Mouse (Mus musculus) heart, postnatal 4 days (tissue): Measurements from ENCODE around the gene Lgals3. TPM values are rescaled to one million over a fixed set of nuclear protein-coding genes. Genes with fewer than 3 reads are reported as not detected.
A peak's percentile ranks its signal among the peaks of the same experiment; 100 is the strongest.
"Not testable (repeated sequence)": the region's sequence is repeated elsewhere in the genome, so short reads cannot be mapped to it uniquely, and the experiment has no call there.

Experiments used
- DNase-seq: peaks from one replicate; pipeline ENCODE4 v3.0.0; 2021
- total RNA-seq, 2 experiments: library from RNA; stranded (reverse); gene quantifications; 2 replicates each; pipeline ENCODE4 v1.2.3; 2021

The Lgals3 gene
- 1 to 10 TPM; 2.6 to 3.5 TPM for total RNA-seq

- peak; percentile 25 for DNase-seq
Observed at GRCm38 (mm10) chr14:47367461-47367860, at the start of gene Lgals3. Gene Lgals3 (plus strand): TSS chr14:47367751.

- DNase-seq: no peak
Observed at GRCm38 (mm10) chr14:47319362-47319761, 48.2 kb upstream of the Lgals3 start.

GRCm38 (mm10) chr14:47321581-47321980 is 46.0 kb upstream of the Lgals3 start:
- DNase-seq: not testable (repeated sequence)

- DNase-seq: no peak
Observed at GRCm38 (mm10) chr14:47325965-47326761, 41.4 kb upstream of the Lgals3 start.

- no peak for DNase-seq
Observed at GRCm38 (mm10) chr14:47327347-47327746, 40.2 kb upstream of the Lgals3 start.

- DNase-seq: no peak
Observed at GRCm38 (mm10) chr14:47331920-47332319, 35.6 kb upstream of the Lgals3 start.

- DNase-seq: peak; percentile 78
Observed at GRCm38 (mm10) chr14:47334819-47335218, 32.7 kb upstream of the Lgals3 start.

GRCm38 (mm10) chr14:47335300-47335699 is 32.3 kb upstream of the Lgals3 start:
- DNase-seq: no peak

GRCm38 (mm10) chr14:47340231-47340925 is 27.2 kb upstream of the Lgals3 start:
- no peak for DNase-seq

- DNase-seq: no peak
Observed at GRCm38 (mm10) chr14:47341811-47342291, 25.7 kb upstream of the Lgals3 start.

- DNase-seq: no peak
Observed at GRCm38 (mm10) chr14:47346715-47347114, 20.8 kb upstream of the Lgals3 start.

GRCm38 (mm10) chr14:47350974-47351373 is 16.6 kb upstream of the Lgals3 start:
- DNase-seq: no peak

- no peak for DNase-seq
Observed at GRCm38 (mm10) chr14:47352272-47352671, 15.3 kb upstream of the Lgals3 start.

- DNase-seq: no peak
Observed at GRCm38 (mm10) chr14:47353240-47353639, 14.3 kb upstream of the Lgals3 start.

- DNase-seq: peak; percentile 24
Observed at GRCm38 (mm10) chr14:47354111-47354577, 13.4 kb upstream of the Lgals3 start.

- no peak for DNase-seq
Observed at GRCm38 (mm10) chr14:47354948-47355347, 12.6 kb upstream of the Lgals3 start.

- no peak for DNase-seq
Observed at GRCm38 (mm10) chr14:47356622-47357021, 10.9 kb upstream of the Lgals3 start.

GRCm38 (mm10) chr14:47359610-47360009 is 7.9 kb upstream of the Lgals3 start:
- no peak for DNase-seq

- DNase-seq: no peak
Observed at GRCm38 (mm10) chr14:47361418-47361817, 6.1 kb upstream of the Lgals3 start.

GRCm38 (mm10) chr14:47361899-47362298 is 5.7 kb upstream of the Lgals3 start:
- DNase-seq: no peak

GRCm38 (mm10) chr14:47364742-47365449 is 2.7 kb upstream of the Lgals3 start:
- DNase-seq: peak; percentile 26

- DNase-seq: no peak
Observed at GRCm38 (mm10) chr14:47366881-47367321, 650 bp upstream of the Lgals3 start.

- no peak for DNase-seq
Observed at GRCm38 (mm10) chr14:47369741-47370140, 2.2 kb downstream of the Lgals3 start.
